Mouse (Mus musculus): ENCODE measurements around the gene Coro1a. TPM values are rescaled to one million over a fixed set of nuclear protein-coding genes. Genes with fewer than 3 reads are reported as not detected.

Gene Coro1a
- polyA plus RNA-seq, 1 experiment, result 157 TPM

DNA sequence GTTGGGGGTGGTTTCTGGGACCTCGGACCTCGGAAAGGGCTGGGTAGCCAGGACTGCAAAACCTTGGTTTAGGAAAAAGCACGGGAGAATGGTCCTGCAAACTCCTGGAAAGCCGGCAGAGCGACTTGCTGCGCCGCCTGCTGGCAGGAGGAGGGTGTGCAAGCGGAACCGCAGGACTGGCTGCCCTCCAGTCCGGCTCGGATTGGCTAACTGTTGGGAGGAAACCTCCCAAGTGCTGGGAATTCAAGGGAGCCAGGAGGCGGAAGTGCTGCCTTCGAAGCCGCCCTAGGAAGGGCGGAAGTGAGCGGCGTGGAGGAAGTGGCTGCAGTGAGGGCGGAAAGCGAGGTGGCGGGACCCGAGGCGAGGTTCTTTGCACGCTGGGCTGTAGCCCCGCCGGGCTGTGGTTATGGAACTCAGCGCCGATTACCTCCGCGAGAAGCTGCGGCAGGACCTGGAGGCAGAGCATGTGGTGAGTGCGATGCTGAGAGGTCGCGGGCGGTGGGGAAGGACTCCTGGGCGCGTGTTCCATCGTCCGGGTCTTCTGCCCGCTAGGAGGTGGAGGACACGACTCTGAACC is 11.9 kb downstream of the Coro1a start, which contains the start of gene Slx1b:
Gene Slx1b, minus strand, starts transcription at position 154 of the 577 bp plus-strand sequence.
- H3K4me1 ChIP-seq (ENCODE audit: control insufficient read depth, insufficient read depth, insufficient read length, low read length), result peaks cover 14% of the 10 kb centered on the region
- WGBS, result under 1% methylated on average over 40 of the region's 40 CpGs
- no peak; the same call in 1 of the 2 replicates for TF ChIP-seq POLR2A (IDR thresholded peaks at IDR 0.05; ENCODE audit: low read depth, low read length)
- peak; percentile 97 for TF ChIP-seq CTCF (IDR thresholded peaks at IDR 0.05; ENCODE audit: extremely low read depth, insufficient read length, insufficient replicate concordance, low read depth, low read length)
- H3K36me3 ChIP-seq (ENCODE audit: control insufficient read depth, insufficient read depth, low read length), result peaks cover 15% of the 10 kb centered on the region
- peak within 1 kb of the TSS; percentile 96 for H3K27ac ChIP-seq (ENCODE audit: insufficient read depth, low read depth, low read length)
- H3K4me3 ChIP-seq (ENCODE audit: low read depth, low read length), result peak within 1 kb of the TSS; percentile 83
- H3K27me3 ChIP-seq (ENCODE audit: control insufficient read depth, insufficient read depth, low read length), result no peaks in the 10 kb centered on the region

DNA sequence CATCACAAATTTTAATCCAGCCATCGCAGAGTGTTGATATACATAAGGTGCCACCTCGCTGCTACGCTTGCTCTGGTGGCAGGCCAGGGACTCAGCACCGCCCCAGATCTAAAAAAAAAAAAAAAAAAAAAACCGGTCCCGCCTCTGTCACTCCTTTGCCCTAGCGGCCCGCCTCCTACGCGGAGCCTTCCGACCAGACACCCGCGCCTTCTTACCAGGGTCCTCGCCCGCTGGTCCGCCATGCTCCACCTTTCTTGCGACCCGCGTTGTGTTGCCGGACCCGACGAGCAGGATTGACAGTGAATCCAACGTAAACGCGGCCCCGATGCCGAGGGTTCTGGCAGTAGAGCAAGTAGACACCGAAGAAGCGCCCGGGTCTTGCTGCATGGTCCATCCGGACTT is 12.4 kb downstream of the Coro1a start, which contains the start of gene Bola2:
Gene Bola2, plus strand, starts transcription at position 192 of the 402 bp plus-strand sequence.
- Histone ChIP-seq H3K27me3 (ENCODE audit: control insufficient read depth, insufficient read depth, low read length) (no peaks in the 10 kb centered on the region), H3K27ac (ENCODE audit: insufficient read depth, low read depth, low read length) (peak within 1 kb of the TSS; percentile 96), H3K36me3 (ENCODE audit: control insufficient read depth, insufficient read depth, low read length) (peaks cover 14% of the 10 kb centered on the region), H3K4me1 (ENCODE audit: control insufficient read depth, insufficient read depth, insufficient read length, low read length) (peaks cover 14% of the 10 kb centered on the region), H3K4me3 (ENCODE audit: low read depth, low read length) (peak within 1 kb of the TSS; percentile 83)
- WGBS, result under 1% methylated on average over 31 of the region's 31 CpGs
- TF ChIP-seq POLR2A (IDR thresholded peaks at IDR 0.05; ENCODE audit: low read depth, low read length) (peak; percentile 21; the same call in 1 of the 2 replicates), CTCF (IDR thresholded peaks at IDR 0.05; ENCODE audit: extremely low read depth, insufficient read length, insufficient replicate concordance, low read depth, low read length) (no peak)

DNA sequence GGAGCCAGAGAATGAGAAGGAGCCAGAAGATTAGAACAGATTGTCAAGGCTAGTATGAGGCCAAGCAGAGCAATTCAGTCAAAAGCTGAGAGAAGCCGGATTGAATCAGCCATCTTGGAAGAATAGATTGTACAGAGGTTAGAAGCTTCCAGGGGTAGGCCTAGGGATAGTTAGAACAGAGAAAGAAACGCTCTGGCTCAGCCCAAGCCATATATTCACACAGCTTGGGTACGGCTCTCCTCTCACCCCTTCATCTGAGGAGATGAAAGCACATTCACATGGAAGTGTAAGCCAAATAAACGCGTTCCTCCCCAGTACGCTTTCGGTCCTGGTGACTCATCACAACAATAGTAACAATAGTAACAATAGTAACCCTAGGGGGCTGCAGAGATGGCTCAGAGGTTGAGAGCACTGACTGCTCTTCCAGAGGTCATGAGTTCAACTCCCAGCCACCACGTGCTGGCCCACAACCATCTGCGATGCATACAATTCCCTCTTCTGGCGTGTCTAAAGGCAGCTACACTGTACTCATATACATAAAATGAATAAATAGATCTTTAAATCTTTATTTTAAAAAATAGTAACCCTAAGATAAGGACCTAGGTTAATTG is 13.0 kb downstream of the Coro1a start:
- H3K36me3 ChIP-seq (ENCODE audit: control insufficient read depth, insufficient read depth, low read length), result peaks cover 12% of the 10 kb centered on the region
- 0 out of 2 replicates have a peak overlapping the region, but pooled peaks have one; percentile 10 for H3K4me3 ChIP-seq (ENCODE audit: low read depth, low read length)
- H3K27me3 ChIP-seq (ENCODE audit: control insufficient read depth, insufficient read depth, low read length), result no peaks in the 10 kb centered on the region
- 64% methylated on average over 10 of the region's 10 CpGs for WGBS
- TF ChIP-seq POLR2A (IDR thresholded peaks at IDR 0.05; ENCODE audit: low read depth, low read length) (no peak), CTCF (IDR thresholded peaks at IDR 0.05; ENCODE audit: extremely low read depth, insufficient read length, insufficient replicate concordance, low read depth, low read length) (no peak)
- no peak overlapping the region for H3K27ac ChIP-seq (ENCODE audit: insufficient read depth, low read depth, low read length)
- H3K4me1 ChIP-seq (ENCODE audit: control insufficient read depth, insufficient read depth, insufficient read length, low read length), result peaks cover 14% of the 10 kb centered on the region

DNA sequence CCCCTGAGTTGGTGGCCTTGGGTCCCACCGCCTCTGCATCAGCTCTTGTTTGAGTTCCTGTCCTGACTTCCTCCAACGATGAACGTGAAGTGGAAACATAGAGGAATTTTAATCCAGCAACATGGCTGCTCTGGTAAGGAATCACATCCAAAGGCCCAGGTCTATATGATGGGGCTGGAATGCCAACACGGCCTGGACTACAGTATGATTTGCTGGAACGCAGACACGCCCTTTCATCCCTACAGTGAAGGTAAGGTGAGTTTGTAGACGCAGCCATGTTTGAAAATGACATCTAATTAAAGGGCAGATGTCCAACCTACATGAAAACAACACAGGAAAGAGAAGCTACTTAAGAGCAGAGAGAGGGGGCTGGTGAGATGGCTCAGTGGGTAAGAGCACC is 13.8 kb downstream of the Coro1a start:
- H3K4me1 ChIP-seq (ENCODE audit: control insufficient read depth, insufficient read depth, insufficient read length, low read length), result peaks cover 14% of the 10 kb centered on the region
- no peaks in the 10 kb centered on the region for H3K27me3 ChIP-seq (ENCODE audit: control insufficient read depth, insufficient read depth, low read length)
- WGBS, result 73% methylated on average over 7 of the region's 7 CpGs
- no peak overlapping the region for H3K4me3 ChIP-seq (ENCODE audit: low read depth, low read length)
- TF ChIP-seq POLR2A (IDR thresholded peaks at IDR 0.05; ENCODE audit: low read depth, low read length) (no peak), CTCF (IDR thresholded peaks at IDR 0.05; ENCODE audit: extremely low read depth, insufficient read length, insufficient replicate concordance, low read depth, low read length) (no peak)
- no peak overlapping the region for H3K27ac ChIP-seq (ENCODE audit: insufficient read depth, low read depth, low read length)
- peaks cover 11% of the 10 kb centered on the region for H3K36me3 ChIP-seq (ENCODE audit: control insufficient read depth, insufficient read depth, low read length)

DNA sequence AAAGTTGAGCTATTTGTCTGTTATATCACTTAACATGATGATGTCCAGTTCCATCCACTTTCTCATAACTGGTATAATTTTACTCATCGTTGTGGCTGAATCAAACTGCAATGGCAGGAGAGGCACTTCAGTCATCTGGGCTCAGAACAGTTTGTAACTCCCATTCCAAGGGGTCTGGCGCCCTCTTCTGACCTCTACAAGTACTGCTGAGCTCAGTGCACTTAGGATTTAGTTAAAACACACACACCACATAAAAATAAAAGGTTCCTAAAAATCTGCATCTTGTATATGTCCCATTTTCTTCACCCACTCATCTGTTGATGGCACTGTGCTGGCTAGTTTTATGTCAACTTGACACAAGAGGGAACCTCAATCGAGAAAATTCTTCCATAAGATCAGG is 14.3 kb downstream of the Coro1a start:
- H3K27ac ChIP-seq (ENCODE audit: insufficient read depth, low read depth, low read length), result no peak overlapping the region
- WGBS, result 8% methylated on average over 3 of the region's 3 CpGs

DNA sequence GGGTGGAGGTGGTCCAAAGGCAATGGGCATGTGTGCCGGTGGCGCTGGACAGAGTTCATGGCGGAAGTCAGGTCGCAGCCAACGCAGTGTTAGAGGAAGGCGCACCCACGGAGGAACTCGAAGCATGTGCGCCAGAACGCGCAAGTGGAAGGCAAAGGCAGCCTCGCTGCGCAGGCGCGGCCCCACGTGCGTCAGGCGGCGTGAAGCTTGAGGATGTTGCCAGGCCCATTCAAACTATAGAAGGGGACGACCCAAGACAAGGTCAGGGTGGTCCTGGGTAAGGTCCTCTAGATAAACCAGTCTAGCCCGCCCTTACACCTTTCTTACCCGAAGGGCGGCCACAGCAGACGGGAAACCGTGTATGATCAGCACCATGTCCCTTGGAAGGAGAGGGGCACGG is 15.2 kb downstream of the Coro1a start:
- no peaks in the 10 kb centered on the region for H3K27me3 ChIP-seq (ENCODE audit: control insufficient read depth, insufficient read depth, low read length)
- TF ChIP-seq POLR2A (IDR thresholded peaks at IDR 0.05; ENCODE audit: low read depth, low read length) (no peak), CTCF (IDR thresholded peaks at IDR 0.05; ENCODE audit: extremely low read depth, insufficient read length, insufficient replicate concordance, low read depth, low read length) (no peak)
- peaks cover 11% of the 10 kb centered on the region for H3K36me3 ChIP-seq (ENCODE audit: control insufficient read depth, insufficient read depth, low read length)
- H3K27ac ChIP-seq (ENCODE audit: insufficient read depth, low read depth, low read length), result no peak overlapping the region
- peaks cover 14% of the 10 kb centered on the region for H3K4me1 ChIP-seq (ENCODE audit: control insufficient read depth, insufficient read depth, insufficient read length, low read length)
- 95% methylated on average over 26 of the region's 26 CpGs for WGBS
- H3K4me3 ChIP-seq (ENCODE audit: low read depth, low read length), result no peak overlapping the region

More for the DNA sequence above, 14.3 kb downstream of the Coro1a start:
- no peak for TF ChIP-seq POLR2A (IDR thresholded peaks at IDR 0.05; ENCODE audit: low read depth, low read length)
- TF ChIP-seq CTCF (IDR thresholded peaks at IDR 0.05; ENCODE audit: extremely low read depth, insufficient read length, insufficient replicate concordance, low read depth, low read length), result peak; percentile 76
- Histone ChIP-seq H3K27me3 (ENCODE audit: control insufficient read depth, insufficient read depth, low read length) (no peaks in the 10 kb centered on the region), H3K4me3 (ENCODE audit: low read depth, low read length) (no peak overlapping the region), H3K4me1 (ENCODE audit: control insufficient read depth, insufficient read depth, insufficient read length, low read length) (peaks cover 14% of the 10 kb centered on the region), H3K36me3 (ENCODE audit: control insufficient read depth, insufficient read depth, low read length) (peaks cover 11% of the 10 kb centered on the region)

DNA sequence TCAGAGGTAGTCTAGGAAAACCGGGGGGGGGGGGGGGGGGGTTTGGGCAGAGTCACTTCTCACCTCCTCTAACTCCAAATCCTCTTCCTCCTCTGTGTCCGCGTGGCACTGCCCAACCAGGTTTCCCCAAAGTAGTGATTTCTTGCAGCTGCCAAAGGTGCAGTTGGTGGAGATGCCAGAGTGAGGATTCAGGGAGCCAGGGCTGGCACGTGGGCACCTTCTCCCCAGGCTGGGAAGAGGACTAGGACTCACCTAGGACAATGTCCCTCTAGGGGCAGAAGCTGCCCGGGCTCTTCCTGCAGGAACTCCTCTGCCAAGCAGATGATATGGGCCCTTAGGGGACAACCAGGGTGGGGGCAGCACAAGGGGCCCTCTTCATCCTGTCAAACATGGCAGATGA is 15.9 kb downstream of the Coro1a start:
- H3K27ac ChIP-seq (ENCODE audit: insufficient read depth, low read depth, low read length), result no peak overlapping the region
- peaks cover 10% of the 10 kb centered on the region for H3K4me1 ChIP-seq (ENCODE audit: control insufficient read depth, insufficient read depth, insufficient read length, low read length)
- TF ChIP-seq POLR2A (IDR thresholded peaks at IDR 0.05; ENCODE audit: low read depth, low read length) (no peak), CTCF (IDR thresholded peaks at IDR 0.05; ENCODE audit: extremely low read depth, insufficient read length, insufficient replicate concordance, low read depth, low read length) (no peak)
- no peak overlapping the region for H3K4me3 ChIP-seq (ENCODE audit: low read depth, low read length)
- H3K36me3 ChIP-seq (ENCODE audit: control insufficient read depth, insufficient read depth, low read length), result peaks cover 11% of the 10 kb centered on the region
- no peaks in the 10 kb centered on the region for H3K27me3 ChIP-seq (ENCODE audit: control insufficient read depth, insufficient read depth, low read length)
- WGBS, result 69% methylated on average over 5 of the region's 5 CpGs

Data from small intestine, adult 2 months (tissue).